Mouse (Mus musculus): Measurements from ENCODE around the gene Rfpl4.
"Not testable (repeated sequence)": the region's sequence is repeated elsewhere in the genome, so short reads cannot be mapped to it uniquely, and the experiment has no call there.

Gene Rfpl4

DNA sequence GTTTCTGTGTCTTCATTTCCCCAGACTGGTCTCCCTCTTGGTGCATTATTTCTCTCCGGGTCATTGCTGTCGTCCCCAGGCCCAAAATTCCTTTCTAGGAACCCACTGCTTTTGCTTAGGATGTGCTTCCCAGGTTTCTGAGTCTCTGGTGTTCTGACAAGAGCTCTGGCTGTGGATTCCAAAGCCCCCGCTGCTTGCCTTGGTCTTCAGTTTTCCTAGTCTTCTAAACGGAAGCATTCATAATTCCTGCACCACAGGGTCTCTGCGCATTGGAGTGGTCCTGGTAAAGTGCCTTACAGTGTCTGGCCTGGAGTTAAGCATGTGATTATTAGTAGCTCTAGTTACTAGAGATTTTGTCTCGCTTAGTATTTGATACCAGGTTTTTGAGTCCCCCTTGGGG is 35.9 kb downstream of the Rfpl4 start:
- no peak for DNase-seq (ENCODE audit: low spot score)

GRCm38 (mm10) chr7:5080010-5080751 is 36.6 kb downstream of the Rfpl4 start, which contains the start of gene Epn1:
TSS of gene Epn1 (plus strand) at chr7:5080235.
- DNase-seq (ENCODE audit: low spot score): peak; percentile 95

DNA sequence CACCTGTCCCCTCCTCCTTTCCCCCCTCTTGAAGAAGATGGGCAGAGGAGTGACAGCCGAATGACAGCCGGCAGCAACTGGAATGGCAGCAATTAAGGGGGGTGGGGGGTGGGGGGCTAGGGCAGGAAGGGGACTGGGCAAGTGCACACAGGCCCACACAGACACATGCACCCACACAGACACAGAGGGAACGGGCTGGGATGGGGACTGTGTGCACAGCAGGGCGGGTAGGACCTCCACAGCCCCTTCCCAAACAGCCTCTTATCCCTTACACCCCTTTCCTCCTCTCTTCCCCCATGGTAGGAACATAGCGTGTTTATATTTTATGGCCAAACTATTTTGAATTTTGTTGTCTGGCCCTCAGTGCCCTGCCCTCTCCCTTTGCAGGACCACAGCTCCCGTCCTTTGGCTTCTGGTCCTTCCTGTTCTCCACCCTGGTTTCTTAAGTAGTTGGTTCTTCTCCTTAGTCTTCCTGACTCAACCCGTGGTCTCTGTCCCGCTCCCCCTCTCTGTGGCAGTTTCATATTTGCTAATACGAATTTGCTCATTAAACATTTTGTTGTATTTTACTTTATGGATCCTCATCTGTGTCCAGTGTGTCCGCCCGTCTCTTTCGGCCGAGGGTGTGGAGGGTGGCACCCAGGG is 37.3 kb downstream of the Rfpl4 start:
- DNase-seq (ENCODE audit: low spot score): not testable (repeated sequence)

DNA sequence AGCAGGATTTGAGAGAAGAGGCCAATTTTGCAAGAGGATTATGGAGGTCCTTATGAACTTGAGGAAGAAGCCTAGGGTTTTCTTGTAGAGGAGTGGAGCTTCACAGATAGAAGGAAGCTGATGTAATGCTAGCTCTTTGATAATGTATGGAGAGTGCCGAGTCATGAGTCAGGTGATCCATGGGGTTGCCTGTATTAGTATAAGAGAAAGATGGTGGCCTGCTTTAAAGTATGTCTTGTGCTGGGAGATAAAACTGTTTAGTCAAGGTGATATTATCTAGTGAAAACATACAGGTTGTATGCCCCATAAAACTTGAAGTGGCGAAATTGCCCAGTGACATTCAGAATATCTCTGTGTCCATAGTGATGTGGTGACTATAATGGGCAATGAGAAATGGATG is 39.8 kb downstream of the Rfpl4 start:
- DNase-seq (ENCODE audit: low spot score): no peak

GRCm38 (mm10) chr7:5074984-5075383 is 41.8 kb downstream of the Rfpl4 start:
- DNase-seq (ENCODE audit: low spot score): no peak

DNA sequence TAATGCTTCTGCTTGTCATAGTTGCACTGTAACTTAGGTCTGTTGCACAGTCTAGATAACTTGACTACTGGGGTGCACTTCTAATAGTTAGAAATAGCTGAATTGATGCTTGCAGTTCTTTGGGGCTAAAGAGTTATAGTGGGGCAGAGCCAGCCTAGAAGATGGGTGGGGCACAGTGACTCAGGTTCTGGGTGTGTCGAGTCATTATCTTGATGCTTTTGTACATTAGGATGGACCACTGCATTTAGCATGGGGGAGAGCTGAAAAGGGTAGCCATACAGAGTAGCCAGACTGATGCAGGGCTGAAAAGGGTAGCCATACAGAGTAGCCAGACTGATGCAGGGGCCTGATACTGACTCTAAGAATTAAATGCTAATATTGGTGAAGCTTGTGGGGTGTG is 43.2 kb downstream of the Rfpl4 start:
- no peak for DNase-seq (ENCODE audit: low spot score)

GRCm38 (mm10) chr7:5064886-5065285 is 51.9 kb downstream of the Rfpl4 start:
- DNase-seq (ENCODE audit: low spot score): no peak

DNA sequence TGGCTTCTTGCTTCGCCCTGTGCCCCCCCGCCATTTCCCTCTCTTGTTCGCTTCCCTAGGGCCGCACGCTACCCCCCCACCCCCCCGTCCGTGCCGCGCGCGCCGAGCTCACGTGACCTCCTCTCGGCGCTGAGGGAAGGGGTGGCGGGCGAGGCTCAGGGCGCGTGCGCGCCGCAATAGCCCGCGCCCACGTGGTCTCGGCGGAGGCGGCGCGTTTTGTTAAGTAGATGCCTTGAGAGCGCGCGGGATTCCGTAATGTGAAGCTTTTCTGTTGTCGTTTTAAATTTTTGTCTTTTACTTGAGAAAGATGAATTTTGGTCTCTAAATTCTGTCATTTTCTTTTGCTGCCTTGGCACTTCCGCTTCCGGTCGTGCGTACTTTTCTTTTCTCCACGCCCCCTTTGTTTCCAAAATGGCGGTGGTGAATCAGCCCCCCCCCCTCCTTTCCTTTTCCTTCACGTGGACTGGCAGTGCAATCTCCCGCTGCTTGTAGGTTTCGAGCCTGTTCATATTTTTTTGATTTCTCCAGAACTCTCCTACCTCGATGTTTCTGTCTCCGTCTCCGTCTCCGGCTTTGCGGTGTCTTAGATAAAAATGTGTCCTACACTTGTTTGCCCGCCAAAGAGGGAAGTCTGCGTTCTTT is 54.3 kb downstream of the Rfpl4 start:
- peak; percentile 83 for DNase-seq (ENCODE audit: low spot score)

- DNase-seq (ENCODE audit: low spot score): peak; percentile 90
Measured at GRCm38 (mm10) chr7:5061774-5062359, 54.9 kb downstream of the Rfpl4 start, which contains the start of gene U2af2. TSS of gene U2af2 (plus strand) at chr7:5062143.

DNA sequence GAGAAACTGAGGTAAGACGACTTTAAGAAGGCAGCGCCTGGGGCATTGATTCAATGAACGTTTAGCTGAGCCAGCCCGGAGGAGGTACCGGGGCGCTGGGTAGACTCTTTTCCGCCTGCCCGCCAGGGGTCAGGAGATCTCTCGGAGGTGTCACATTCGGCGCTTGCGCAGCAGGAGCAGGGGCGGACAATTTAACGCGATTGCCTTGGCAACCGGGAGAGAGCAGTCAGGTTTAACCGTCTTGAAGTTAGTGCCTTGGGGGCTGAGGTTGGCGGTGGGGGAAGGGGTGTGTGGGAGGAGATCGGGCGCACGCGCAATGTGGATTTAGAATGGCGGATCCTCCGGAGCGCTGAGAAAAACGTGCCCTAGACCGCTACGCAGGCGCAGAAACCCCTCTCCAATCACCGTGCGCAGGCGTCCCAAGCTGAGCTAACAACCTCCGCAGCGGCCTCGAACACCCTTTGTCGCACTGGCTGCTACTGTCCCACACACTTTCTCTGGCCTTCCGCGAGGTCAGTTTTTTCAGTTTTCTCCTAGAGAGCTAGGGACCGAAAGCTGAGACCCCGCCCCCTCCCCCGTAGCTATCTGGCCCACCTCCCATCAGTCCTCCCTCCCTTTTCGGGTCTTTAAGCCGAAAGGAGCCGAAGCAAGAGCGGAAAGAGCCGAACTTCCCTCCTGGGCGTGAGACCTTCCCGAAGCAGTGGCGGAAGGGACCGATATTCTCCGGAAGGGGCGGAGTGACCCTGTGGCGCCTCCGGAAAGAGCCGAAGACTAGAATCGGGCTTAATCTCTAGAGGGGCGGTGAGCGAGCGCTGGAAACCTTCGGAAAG is 55.6 kb downstream of the Rfpl4 start:
- DNase-seq (ENCODE audit: low spot score): peak; percentile 98

DNA sequence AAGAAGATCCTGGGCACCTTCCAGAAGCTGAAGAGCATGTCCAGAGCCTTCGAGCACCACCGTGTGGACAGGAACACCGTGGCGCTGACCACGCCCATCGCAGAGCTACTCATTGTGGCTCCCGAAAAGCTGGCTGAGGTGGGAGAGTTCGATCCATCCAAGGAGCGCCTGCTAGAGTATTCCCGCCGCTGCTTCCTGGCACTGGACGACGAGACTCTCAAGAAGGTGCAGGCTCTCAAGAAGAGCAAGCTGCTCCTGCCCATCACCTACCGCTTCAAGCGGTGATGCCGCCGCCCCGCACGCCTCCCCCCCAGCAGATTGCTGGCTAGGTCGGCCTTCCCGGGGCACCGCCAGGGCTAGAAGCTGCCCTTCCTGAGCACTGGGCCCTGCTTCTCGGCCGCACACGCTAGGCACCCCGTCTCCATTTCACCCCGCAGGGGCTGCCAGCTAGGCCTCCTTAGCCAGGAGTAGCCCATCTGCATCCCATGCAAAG is 56.5 kb downstream of the Rfpl4 start:
- DNase-seq (ENCODE audit: low spot score): peak; percentile 90

All from MN1 (cell line).